Mouse (Mus musculus): ENCODE measurements around the gene Gm6121. TPM values are rescaled to one million over a fixed set of nuclear protein-coding genes. Genes with fewer than 3 reads are reported as not detected.
"Not testable (repeated sequence)": the region's sequence is repeated elsewhere in the genome, so short reads cannot be mapped to it uniquely, and the experiment has no call there.

Gm6121 gene
- polyA plus RNA-seq (2014; fragmentation: Nextera tagmentation; extraction: Ambion mirVana) = not detected in 2 replicates

GRCm38 (mm10) chrX:26935597-26935996 is at the start of gene Gm6121:
Gene Gm6121, minus strand, starts transcription at chrX:26935697.
- not testable (repeated sequence) for H3K4me1 ChIP-seq (replicated peaks; ENCODE audit: control insufficient read depth, insufficient read depth, low read length); DNase-seq (ENCODE audit: low spot score); H3K4me2 ChIP-seq (replicated peaks; ENCODE audit: low read depth, low read length); H3K36me3 ChIP-seq (ENCODE audit: control insufficient read depth, insufficient read depth, low read length); H3K27ac ChIP-seq (ENCODE audit: low read depth, low read length); H3K9ac ChIP-seq (ENCODE audit: low read depth, low read length); H3K9me3 ChIP-seq (ENCODE audit: control insufficient read depth, low read length); H3K4me3 ChIP-seq (ENCODE audit: low read depth, low read length); H3K27me3 ChIP-seq (ENCODE audit: control insufficient read depth, insufficient read depth, low read length); ATAC-seq (ENCODE audit: low FRiP score)
- no CpG with 5 or more reads among the region's 5 CpGs for WGBS

Other genes with a start within 250 kb of the Gm6121 start
- not detected in 2 replicates for gene Gm14525, start 233.1 kb downstream of the Gm6121 start, polyA plus RNA-seq (2014; fragmentation: Nextera tagmentation; extraction: Ambion mirVana)

Data from hindbrain, embryonic 11.5 days (tissue).